Mouse (Mus musculus) CH12.LX (cell line): ENCODE results near the gene Bcl2l11. TPM values are rescaled to one million over a fixed set of nuclear protein-coding genes. Genes with fewer than 3 reads are reported as not detected.

Experiments
- DNase-seq: peaks from one replicate; pipeline ENCODE4 v3.0.0-alpha.2; 2013; ENCODE audit errors: extremely low read depth
- H3K27ac ChIP-seq: 2 replicates; pipeline ENCODE4 v1.5.1; 2012; ENCODE audit warnings: low read depth, mild to moderate bottlenecking, control low read depth, moderate library complexity; ENCODE audit not compliant: insufficient read depth
- H3K27me3 ChIP-seq: replicated peaks from 2 replicates; pipeline ENCODE3; 2012; ENCODE audit warnings: inconsistent platforms
- H3K36me3 ChIP-seq, 2 experiments: replicated peaks in 1 of 2; 2 replicates each; pipeline versions ENCODE3 to v1.6.1; 2012; ENCODE audit warnings: inconsistent platforms in 1 of 2, low read length in 1 of 2, mild to moderate bottlenecking in 1 of 2, mixed read lengths in 1 of 2, moderate library complexity in 1 of 2; ENCODE audit not compliant: control insufficient read depth in 1 of 2, insufficient read depth in 1 of 2
- H3K4me1 ChIP-seq, 2 experiments: 2 replicates each; pipeline ENCODE4 v1.6.1; 2012; ENCODE audit warnings: inconsistent platforms in 1 of 2, moderate library complexity in 1 of 2; ENCODE audit not compliant: insufficient read depth in 2 of 2, control insufficient read depth in 1 of 2
- H3K4me2 ChIP-seq: 2 replicates; pipeline ENCODE4 v1.6.1; 2012; ENCODE audit warnings: low read depth, mild to moderate bottlenecking, control low read depth; ENCODE audit not compliant: poor library complexity, insufficient read depth, severe bottlenecking
- H3K4me3 ChIP-seq, 3 experiments: fragments of 150-350 bp in 1 of 3; sonication (generic) in 1 of 3; replicated peaks in 1 of 3; 2 replicates each; pipeline versions ENCODE3 to v1.5.1; 2011 to 2012; ENCODE audit warnings: low read depth in 2 of 3, low read length in 2 of 3, mild to moderate bottlenecking in 2 of 3, moderate library complexity in 2 of 3, control low read depth in 1 of 3, improper control_type of control experiment in 1 of 3, inconsistent platforms in 1 of 3, mixed read lengths in 1 of 3; ENCODE audit not compliant: poor library complexity in 1 of 3
- H3K79me2 ChIP-seq: replicated peaks from 2 replicates; pipeline ENCODE4 v1.6.1; 2012; ENCODE audit warnings: mild to moderate bottlenecking, moderate library complexity; ENCODE audit not compliant: control insufficient read depth, poor library complexity, insufficient read depth, severe bottlenecking; ENCODE audit errors: extremely low read depth
- H3K9ac ChIP-seq: 2 replicates; pipeline ENCODE4 v1.6.1; 2012; ENCODE audit warnings: low read depth, mild to moderate bottlenecking, control low read depth, moderate library complexity; ENCODE audit not compliant: insufficient read depth
- H3K9me3 ChIP-seq: replicated peaks from 2 replicates; pipeline ENCODE3; 2012; ENCODE audit warnings: low read length, inconsistent platforms, mixed read lengths
- CHD1 ChIP-seq: IDR thresholded peaks from 2 replicates; pipeline ENCODE4 v1.6.1; 2012; ENCODE audit warnings: low read depth, low read length, improper control_type of control experiment, inconsistent platforms
- CTCF ChIP-seq, 2 experiments: IDR thresholded peaks in 1 of 2; conservative IDR thresholded peaks in 1 of 2; 2 replicates each; pipeline ENCODE4 v1.5.1; 2011 to 2012; ENCODE audit warnings: low read depth in 2 of 2, low read length in 2 of 2, improper control_type of control experiment in 1 of 2, inconsistent platforms in 1 of 2, mild to moderate bottlenecking in 1 of 2, moderate library complexity in 1 of 2
- E2F4 ChIP-seq: IDR thresholded peaks from 2 replicates; pipeline ENCODE4 v1.6.1; 2011; ENCODE audit warnings: low read depth, low read length, improper control_type of control experiment; ENCODE audit not compliant: insufficient replicate concordance
- EP300 ChIP-seq: IDR thresholded peaks from 2 replicates; pipeline ENCODE4 v1.6.1; 2011; ENCODE audit warnings: low read length, improper control_type of control experiment
- GABPA ChIP-seq: IDR thresholded peaks from 2 replicates; pipeline ENCODE4 v1.6.1; 2012; ENCODE audit warnings: low read depth, low read length, improper control_type of control experiment, inconsistent platforms; ENCODE audit not compliant: insufficient replicate concordance
- HCFC1 ChIP-seq: IDR thresholded peaks from 2 replicates; pipeline ENCODE4 v1.6.1; 2012; ENCODE audit warnings: low read depth, mild to moderate bottlenecking, inconsistent platforms, low read length, improper control_type of control experiment
- JUN ChIP-seq: IDR thresholded peaks from 2 replicates; pipeline ENCODE4 v1.6.1; 2011; ENCODE audit warnings: low read depth, mild to moderate bottlenecking, low read length, improper control_type of control experiment, moderate library complexity; ENCODE audit not compliant: insufficient read depth
- JUND ChIP-seq: conservative IDR thresholded peaks from 2 replicates; pipeline ENCODE4 v1.6.1; 2011; ENCODE audit warnings: low read depth, low read length, improper control_type of control experiment
- MAFK ChIP-seq: IDR thresholded peaks from 2 replicates; pipeline ENCODE4 v1.6.1; 2011; ENCODE audit warnings: low read length, improper control_type of control experiment; ENCODE audit not compliant: insufficient replicate concordance
- MAZ ChIP-seq: IDR thresholded peaks from 2 replicates; pipeline ENCODE4 v1.6.1; 2012; ENCODE audit warnings: low read depth, mild to moderate bottlenecking, inconsistent platforms, low read length, improper control_type of control experiment, moderate library complexity
- MEF2A ChIP-seq: IDR thresholded peaks from 2 replicates; pipeline ENCODE4 v1.6.1; 2014; ENCODE audit warnings: low read depth, mild to moderate bottlenecking, inconsistent platforms, low read length, improper control_type of control experiment, borderline replicate concordance
- MXI1 ChIP-seq: IDR thresholded peaks from 2 replicates; pipeline ENCODE4 v1.6.1; 2011; ENCODE audit warnings: mild to moderate bottlenecking, low read depth, low read length, improper control_type of control experiment
- MYC ChIP-seq: IDR thresholded peaks from 2 replicates; pipeline ENCODE4 v1.6.1; 2011; ENCODE audit warnings: low read depth, mild to moderate bottlenecking, improper control_type of control experiment, low read length
- NELFE ChIP-seq: IDR thresholded peaks from 2 replicates; pipeline ENCODE4 v1.6.1; 2011; ENCODE audit warnings: low read depth, low read length, improper control_type of control experiment
- NRF1 ChIP-seq: IDR thresholded peaks from 2 replicates; pipeline ENCODE4 v1.6.1; 2014; ENCODE audit warnings: low read depth, mild to moderate bottlenecking, inconsistent platforms, low read length, improper control_type of control experiment, moderate library complexity
- PAX5 ChIP-seq: IDR thresholded peaks from 2 replicates; pipeline ENCODE4 v1.6.1; 2012; ENCODE audit warnings: low read length, inconsistent platforms, mixed read lengths
- POLR2A ChIP-seq: IDR thresholded peaks from 2 replicates; pipeline ENCODE4 v1.6.1; 2011; ENCODE audit warnings: low read depth, mild to moderate bottlenecking, improper control_type of control experiment, low read length
- POLR2AphosphoS2 ChIP-seq: IDR thresholded peaks from 2 replicates; pipeline ENCODE4 v1.6.1; 2011; ENCODE audit warnings: low read depth, low read length, improper control_type of control experiment
- RAD21 ChIP-seq: IDR thresholded peaks from 2 replicates; pipeline ENCODE4 v1.6.1; 2011; ENCODE audit warnings: low read depth, mild to moderate bottlenecking, low read length, improper control_type of control experiment, moderate library complexity
- SIN3A ChIP-seq: IDR thresholded peaks from 2 replicates; pipeline ENCODE4 v1.6.1; 2012; ENCODE audit warnings: low read length, improper control_type of control experiment, inconsistent platforms
- SMC3 ChIP-seq: IDR thresholded peaks from 2 replicates; pipeline ENCODE4 v1.6.1; 2011; ENCODE audit warnings: low read depth, low read length, improper control_type of control experiment
- TBP ChIP-seq: conservative IDR thresholded peaks from 2 replicates; pipeline ENCODE4 v1.6.1; 2011; ENCODE audit warnings: low read depth, low read length, improper control_type of control experiment
- UBTF ChIP-seq: IDR thresholded peaks from 2 replicates; pipeline ENCODE4 v1.6.1; 2012; ENCODE audit warnings: low read depth, mild to moderate bottlenecking, inconsistent platforms, low read length, improper control_type of control experiment, moderate library complexity
- USF1 ChIP-seq: IDR thresholded peaks from 2 replicates; pipeline ENCODE4 v1.6.1; 2014; ENCODE audit warnings: low read depth, mild to moderate bottlenecking, inconsistent platforms, low read length, improper control_type of control experiment
- USF2 ChIP-seq: conservative IDR thresholded peaks from 2 replicates; pipeline ENCODE4 v1.6.1; 2011; ENCODE audit warnings: low read depth, low read length, improper control_type of control experiment
- ZC3H11A ChIP-seq: IDR thresholded peaks from 2 replicates; pipeline ENCODE4 v1.6.1; 2012; ENCODE audit warnings: low read depth, mild to moderate bottlenecking, inconsistent platforms, low read length, improper control_type of control experiment
- ZMIZ1 ChIP-seq: IDR thresholded peaks from 2 replicates; pipeline ENCODE4 v1.6.1; 2012; ENCODE audit warnings: low read depth, mild to moderate bottlenecking, inconsistent platforms, low read length, improper control_type of control experiment
- dilution Hi-C: fragments of 300-500 bp; cut with MboI; formaldehyde crosslinking; loops from 2 replicates; pipeline ENCODE4 v1.14.3; 2020; ENCODE audit warnings: low sequenced_read_pairs; ENCODE audit not compliant: extremely low pct_unique_long_range_greater_than_20kb, extremely low pct_ligation_motif_present
- in situ Hi-C: fragments of 300-500 bp; cut with MboI; formaldehyde crosslinking; loops from 3 replicates; pipeline ENCODE4 v1.14.3; 2019; ENCODE audit warnings: low sequenced_read_pairs, low pct_ligation_motif_present, low pct_unique_long_range_greater_than_20kb, mixed read lengths
- polyA plus RNA-seq: library from polyadenylated mRNA; unstranded; fragments of >175 nt; gene quantifications from 2 replicates; pipeline ENCODE4 v1.2.1, GENCODE M21; 2012; ENCODE audit warnings: low read depth; ENCODE audit not compliant: insufficient read length
- total RNA-seq, 2 experiments: library from RNA; depleted of rRNA; stranded (reverse); fragments of 300-350 nt in 1 of 2; fragments of >200 nt in 1 of 2; gene quantifications; 2 replicates each; pipeline ENCODE4 v1.2.3; 2012 to 2014

Gene Bcl2l11
- total and polyA plus RNA-seq, 3 experiments, result 7.8 to 24.6 (median 11.6) TPM

DNA sequence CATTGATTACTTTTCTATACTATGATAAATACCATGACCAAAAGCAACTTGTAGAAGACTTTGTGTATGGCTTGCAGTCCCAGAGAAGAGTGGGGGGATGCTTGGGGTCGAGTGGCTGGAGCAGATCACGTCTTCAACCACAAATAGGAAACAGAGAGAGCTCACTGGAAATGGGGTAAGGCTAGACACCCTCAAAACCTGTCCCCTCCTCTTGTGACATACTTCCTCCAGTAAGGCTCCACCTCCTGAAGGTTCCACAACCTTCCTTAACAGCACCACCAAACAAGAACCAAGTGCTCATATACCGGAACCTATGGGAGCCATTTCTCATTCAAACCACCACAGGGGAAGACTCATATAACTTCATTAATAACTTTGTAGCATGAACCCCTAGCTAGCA is 44.8 kb downstream of the Bcl2l11 start:
- no peak overlapping the region for H3K27ac ChIP-seq
- no peak overlapping the region for H3K4me2 ChIP-seq
- no peak for DNase-seq
- TF ChIP-seq PAX5 (no peak), SMC3 (no peak), E2F4 (no peak), TBP (no peak), GABPA (no peak), CTCF (conservative IDR thresholded peaks at IDR 0.05 in 1 of 2, IDR thresholded peaks at IDR 0.05 in 1 of 2; ENCODE audit: low read depth in 2 of 2, low read length in 2 of 2) (no peak), NELFE (no peak), EP300 (no peak), JUN (no peak), HCFC1 (no peak), MEF2A (no peak), MAFK (no peak), MAZ (no peak), MXI1 (no peak), JUND (no peak), NRF1 (no peak), CHD1 (no peak)
- H3K4me3 ChIP-seq, result no peak overlapping the region
- peaks cover 5% of the 10 kb centered on the region for H3K9me3 ChIP-seq
- H3K79me2 ChIP-seq, result no peaks in the 10 kb centered on the region
- no peaks in the 10 kb centered on the region for H3K36me3 ChIP-seq
- no peak overlapping the region for H3K9ac ChIP-seq
- no peaks in the 10 kb centered on the region for H3K27me3 ChIP-seq
- dilution Hi-C loops (no loop called here), in situ Hi-C loops (no loop called here)
- H3K4me1 ChIP-seq, result peaks cover 13 to 38% of the 10 kb centered on the region in 2 experiments

DNA sequence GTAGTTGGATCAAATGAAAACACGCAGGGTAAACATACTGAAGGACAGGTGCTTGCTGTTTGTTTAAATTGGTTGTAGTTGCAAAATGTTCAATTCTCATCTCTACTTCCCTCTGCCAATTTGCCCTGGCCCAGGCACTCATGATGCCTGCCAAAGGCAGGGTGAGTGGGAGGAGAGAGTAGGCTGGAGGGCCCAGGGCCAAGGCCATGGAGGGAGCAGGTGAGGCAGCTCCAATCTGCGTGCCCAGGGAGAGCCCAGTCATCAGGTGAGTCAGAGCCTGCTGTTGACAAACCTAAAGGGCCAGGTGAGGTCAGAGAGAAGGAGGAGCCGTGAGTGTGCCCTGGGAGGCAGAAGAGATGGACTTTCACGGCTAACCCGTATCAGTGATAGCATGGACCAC is 46.4 kb downstream of the Bcl2l11 start:
- Histone ChIP-seq H3K27ac (no peak overlapping the region), H3K9me3 (peaks cover 5% of the 10 kb centered on the region), H3K9ac (no peak overlapping the region), H3K4me3 (no peak overlapping the region), H3K79me2 (no peaks in the 10 kb centered on the region), H3K4me1 (peaks cover 19 to 44% of the 10 kb centered on the region in 2 experiments), H3K27me3 (peaks cover 2% of the 10 kb centered on the region), H3K4me2 (no peak overlapping the region), H3K36me3 (no peaks in the 10 kb centered on the region)
- no peak for TF ChIP-seq POLR2A
- TF ChIP-seq RAD21, result no peak
- TF ChIP-seq SMC3, result no peak
- no peak for TF ChIP-seq CTCF (conservative IDR thresholded peaks at IDR 0.05 in 1 of 2, IDR thresholded peaks at IDR 0.05 in 1 of 2; ENCODE audit: low read depth in 2 of 2, low read length in 2 of 2)
- TF ChIP-seq USF2, result no peak
- no peak for TF ChIP-seq MEF2A
- TF ChIP-seq MXI1, result no peak
- no peak for TF ChIP-seq GABPA
- no peak for TF ChIP-seq MAZ
- TF ChIP-seq NELFE, result no peak
- no peak for TF ChIP-seq SIN3A
- no peak for TF ChIP-seq ZMIZ1
- no peak for TF ChIP-seq USF1
- no peak for TF ChIP-seq MYC
- no peak for TF ChIP-seq NRF1
- no peak for TF ChIP-seq ZC3H11A
- no peak for TF ChIP-seq E2F4
- no peak for TF ChIP-seq POLR2AphosphoS2
- TF ChIP-seq UBTF, result no peak
- no peak for DNase-seq
- in situ Hi-C loops (no loop called here), dilution Hi-C loops (no loop called here)
